ENCODE assay signal across 8 mouse cellular contexts in the genomic region with DNA sequence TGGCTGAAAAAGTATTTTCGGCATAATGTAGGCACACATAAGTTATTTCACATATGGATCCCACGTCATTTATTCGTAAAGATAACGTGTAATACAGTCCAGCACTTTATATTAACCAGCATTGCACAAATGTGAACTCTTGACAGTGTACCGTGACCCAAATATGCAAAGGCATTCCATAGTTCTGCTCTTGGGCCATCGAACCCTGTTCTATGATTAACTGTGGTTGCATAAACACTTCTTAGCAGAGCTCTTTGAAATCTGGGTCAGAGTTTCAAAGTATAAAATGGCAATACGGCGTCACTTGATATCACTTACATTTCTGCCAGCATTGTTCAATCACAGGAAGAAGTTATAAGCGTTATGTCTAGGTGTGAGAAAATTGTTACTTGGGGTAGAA. TPM values are rescaled to one million over a fixed set of nuclear protein-coding genes. Genes with fewer than 3 reads are reported as not detected.
A peak's percentile ranks its signal among the peaks of the same experiment; 100 is the strongest.
DNase-seq lines count a peak whose midpoint lies in the region; ATAC-seq and TF ChIP-seq lines count a peak whose summit lies in the region.

No protein-coding gene starts in this region.

- H3K27ac ChIP-seq in heart, embryonic 10.5 days, result peak overlapping the region; percentile 98
- no peak overlapping the region for H3K27ac ChIP-seq in ES-E14 (ENCODE audit: insufficient read depth, low read depth, low read length, poor library complexity, severe bottlenecking)
- H3K27ac ChIP-seq in hindbrain, embryonic 13.5 days, result peak overlapping the region; percentile 95
- H3K27ac ChIP-seq in liver, postnatal 0 days (ENCODE audit: low read depth), result peak overlapping the region; percentile 74

- H3K9ac ChIP-seq in ES-E14 (ENCODE audit: insufficient read depth, low read depth, low read length, poor library complexity, severe bottlenecking), result no peak overlapping the region
- H3K9ac ChIP-seq in hindbrain, embryonic 13.5 days, result peak overlapping the region; percentile 98
- H3K9ac ChIP-seq in liver, postnatal 0 days (replicated peaks), result peak overlapping the region; percentile 99

- 85% methylated on average over 9 of the region's 9 CpGs for WGBS in heart, embryonic 10.5 days
- WGBS in hindbrain, embryonic 13.5 days, result 92% methylated on average over 9 of the region's 9 CpGs
- WGBS in liver, postnatal 0 days (ENCODE audit: insufficient replicate concordance), result 69% methylated on average over 9 of the region's 9 CpGs

- H3K36me3 ChIP-seq in heart, embryonic 10.5 days, result no peaks in the 10 kb centered on the region
- no peaks in the 10 kb centered on the region for H3K36me3 ChIP-seq in ES-E14 (ENCODE audit: control insufficient read depth, insufficient read depth, low read length, poor library complexity, severe bottlenecking)
- H3K36me3 ChIP-seq in hindbrain, embryonic 13.5 days, result no peaks in the 10 kb centered on the region
- H3K36me3 ChIP-seq in liver, postnatal 0 days (replicated peaks; ENCODE audit: insufficient read depth, low read length), result no peaks in the 10 kb centered on the region

- no peaks in the 10 kb centered on the region for H3K27me3 ChIP-seq in heart, embryonic 10.5 days (ENCODE audit: insufficient read depth, poor library complexity, severe bottlenecking)
- H3K27me3 ChIP-seq in hindbrain, embryonic 13.5 days, result no peaks in the 10 kb centered on the region
- no peaks in the 10 kb centered on the region for H3K27me3 ChIP-seq in liver, postnatal 0 days (ENCODE audit: insufficient read depth, low read length)

- peak; percentile 27; the same call in 1 of the 2 replicates for TF ChIP-seq EP300 in liver, postnatal 0 days (IDR thresholded peaks at IDR 0.05; ENCODE audit: low read depth)

- in situ Hi-C loops in ES-E14 (cut with MboI; ENCODE audit: low sequenced_read_pairs in 2 of 2, unreplicated experiment in 2 of 2), result no loop called here

- peak overlapping the region; percentile 99 for H3K4me3 ChIP-seq in heart, embryonic 10.5 days
- H3K4me3 ChIP-seq in ES-E14 (ENCODE audit: insufficient read depth in 1 of 2, low read depth in 1 of 2, low read length in 2 of 2, poor library complexity in 1 of 2, severe bottlenecking in 1 of 2), result peak overlapping the region; percentile 95 to 96
- peak overlapping the region; percentile 100 for H3K4me3 ChIP-seq in hindbrain, embryonic 13.5 days
- peak overlapping the region; percentile 100 for H3K4me3 ChIP-seq in liver, postnatal 0 days (ENCODE audit: low read depth, low read length)

- peak overlapping the region; percentile 87 for H3K4me2 ChIP-seq in hindbrain, embryonic 13.5 days
- H3K4me2 ChIP-seq in liver, postnatal 0 days (ENCODE audit: low read depth, low read length), result peak overlapping the region; percentile 67

- DNase-seq in heart, embryonic 10.5 days (ENCODE audit: low spot score), result no peak
- no peak for DNase-seq in heart, postnatal 4 days
- no peak for DNase-seq in ES-E14 (ENCODE audit: low read depth, low spot score)
- no peak for DNase-seq in liver, postnatal 0 days
- no peak for DNase-seq in urinary bladder, postnatal 4 days (ENCODE audit: low spot score in 2 of 2)
- DNase-seq in cerebellum, adult 9-10 months, result no peak
- no peak for DNase-seq in gastrocnemius, postnatal 36 days

- no peak for ATAC-seq in hindbrain, embryonic 13.5 days (ENCODE audit: low FRiP score)
- peak; percentile 50 for ATAC-seq in liver, postnatal 0 days

- no peaks in the 10 kb centered on the region for H3K9me3 ChIP-seq in heart, embryonic 10.5 days
- no peaks in the 10 kb centered on the region for H3K9me3 ChIP-seq in ES-E14 (ENCODE audit: control insufficient read depth, insufficient read depth, low read depth, low read length)
- no peaks in the 10 kb centered on the region for H3K9me3 ChIP-seq in hindbrain, embryonic 13.5 days
- H3K9me3 ChIP-seq in liver, postnatal 0 days (ENCODE audit: low read length), result no peaks in the 10 kb centered on the region

- H3K4me1 ChIP-seq in heart, embryonic 10.5 days, result peaks cover 27% of the 10 kb centered on the region
- peaks cover 0 to 3% of the 10 kb centered on the region in 2 experiments for H3K4me1 ChIP-seq in ES-E14 (ENCODE audit: control insufficient read depth in 2 of 2, insufficient read depth in 2 of 2, low read length in 2 of 2, poor library complexity in 1 of 2)
- H3K4me1 ChIP-seq in hindbrain, embryonic 13.5 days (replicated peaks), result peaks cover 35% of the 10 kb centered on the region
- peaks cover 25% of the 10 kb centered on the region for H3K4me1 ChIP-seq in liver, postnatal 0 days (ENCODE audit: insufficient read depth)

- TF ChIP-seq CTCF in liver, postnatal 0 days (IDR thresholded peaks at IDR 0.05; ENCODE audit: low read depth), result no peak

- intact Hi-C loops in gastrocnemius, postnatal 36 days (cut with DNase I), result loop anchor here (2.0 kb wide), 1 partner anchor 30 kb away; no protein-coding TSS in a partner anchor

TF ChIP-seq in ES-E14, 5 proteins besides CTCF, POLR2A, EP300 and RAD21:
- TF ChIP-seq ZNF384 (IDR thresholded peaks at IDR 0.05; ENCODE audit: low read depth, low read length), result no peak
- no peak for TF ChIP-seq CHD2 (IDR thresholded peaks at IDR 0.05; ENCODE audit: low read depth, low read length)
- TF ChIP-seq HCFC1 (IDR thresholded peaks at IDR 0.05; ENCODE audit: borderline replicate concordance, insufficient read depth, low read length), result no peak
- TF ChIP-seq MAFK (IDR thresholded peaks at IDR 0.05; ENCODE audit: insufficient read depth, low read depth, low read length), result no peak
- no peak for TF ChIP-seq ZC3H11A (IDR thresholded peaks at IDR 0.05; ENCODE audit: borderline replicate concordance, low read depth, low read length)

RNA-seq across cellular contexts. Expression of a gene that starts 0.9 kb away (rescaled TPM):
- polyA plus RNA-seq in heart, embryonic 10.5 days (2016; fragmentation: Nextera tagmentation; extraction: Ambion mirVana), result 100 and 119 TPM in 2 replicates
- 10 to 100 TPM; 71.3 to 74.6 TPM for total RNA-seq in heart, postnatal 4 days (2021)
- 60.2 and 91.7 TPM in 2 replicates for total RNA-seq in ES-E14 (2012; rRNA removed)
- polyA plus RNA-seq in hindbrain, embryonic 13.5 days (2015; fragmentation: Nextera tagmentation; extraction: Ambion mirVana), result 125 and 126 TPM in 2 replicates
- 44.2 and 44.5 TPM in 2 replicates for polyA plus RNA-seq in liver, postnatal 0 days (2015; fragmentation: Nextera tagmentation; extraction: Ambion mirVana)
- total RNA-seq in gastrocnemius, postnatal 36 days (2021), result 10 to 100 TPM; 42.1 to 44.9 TPM

RNA-seq across cellular contexts. Expression of a gene that starts 58.9 kb away (rescaled TPM):
- polyA plus RNA-seq in heart, embryonic 10.5 days (2016; fragmentation: Nextera tagmentation; extraction: Ambion mirVana), result 35.0 and 36.5 TPM in 2 replicates
- 10 to 100 TPM; 16.7 to 17.6 TPM for total RNA-seq in heart, postnatal 4 days (2021)
- total RNA-seq in ES-E14 (2012; rRNA removed), result 9.6 and 11.3 TPM in 2 replicates
- polyA plus RNA-seq in hindbrain, embryonic 13.5 days (2015; fragmentation: Nextera tagmentation; extraction: Ambion mirVana), result 71.4 and 73.5 TPM in 2 replicates
- polyA plus RNA-seq in liver, postnatal 0 days (2015; fragmentation: Nextera tagmentation; extraction: Ambion mirVana), result 35.4 and 37.6 TPM in 2 replicates
- 1 to 10 TPM; 8.5 to 8.6 TPM for total RNA-seq in gastrocnemius, postnatal 36 days (2021)

RNA-seq across cellular contexts. Expression of a gene that starts 59.1 kb away (rescaled TPM):
- polyA plus RNA-seq in heart, embryonic 10.5 days (2016; fragmentation: Nextera tagmentation; extraction: Ambion mirVana), result 17.2 and 18.0 TPM in 2 replicates
- 10 to 100 TPM; 31.2 to 34.6 TPM for total RNA-seq in heart, postnatal 4 days (2021)
- 11.2 and 17.5 TPM in 2 replicates for total RNA-seq in ES-E14 (2012; rRNA removed)
- polyA plus RNA-seq in hindbrain, embryonic 13.5 days (2015; fragmentation: Nextera tagmentation; extraction: Ambion mirVana), result 28.4 and 31.0 TPM in 2 replicates
- polyA plus RNA-seq in liver, postnatal 0 days (2015; fragmentation: Nextera tagmentation; extraction: Ambion mirVana), result 10.4 and 14.1 TPM in 2 replicates
- total RNA-seq in gastrocnemius, postnatal 36 days (2021), result 10 to 100 TPM; 20.6 to 24.3 TPM
